Comparison of ENCODE assay signal across 8 mouse cellular contexts in genomic region chrX:93831561-93832336, GRCm38 (mm10). TPM values are rescaled to one million over a fixed set of nuclear protein-coding genes. Genes with fewer than 3 reads are reported as not detected.
DNase-seq lines count a peak whose midpoint lies in the region; ATAC-seq and TF ChIP-seq lines count a peak whose summit lies in the region.

Pdk3 (minus strand) TSS chrX:93832201.

- peaks cover 4% of the 10 kb centered on the region for H3K79me3 ChIP-seq in C2C12 (ENCODE audit: low read depth)

- H3K79me2 ChIP-seq in C2C12 (ENCODE audit: control insufficient read depth, insufficient read depth) = peaks cover 10% of the 10 kb centered on the region

- peak within 1 kb of the TSS; percentile 91 for H3K27ac ChIP-seq in heart, embryonic 11.5 days (ENCODE audit: low read depth, low read length)
- H3K27ac ChIP-seq in kidney, postnatal 0 days = peak within 1 kb of the TSS; percentile 89
- peak within 1 kb of the TSS; percentile 77 for H3K27ac ChIP-seq in liver, embryonic 11.5 days (ENCODE audit: low read depth, low read length)
- H3K27ac ChIP-seq in stomach, embryonic 14.5 days (ENCODE audit: low read length) = peak within 1 kb of the TSS; percentile 83

- DNase-seq in brain, embryonic 14.5 days (ENCODE audit: low read depth) = peak; percentile 96
- DNase-seq in kidney, postnatal 0 days (ENCODE audit: low spot score) = peak; percentile 86
- DNase-seq in liver, embryonic 11.5 days (ENCODE audit: low spot score) = peak; percentile 69
- peak; percentile 77 for DNase-seq in naive thymus-derived CD4-positive, alpha-beta T cell, adult 2 months (ENCODE audit: low read depth)

- peak within 1 kb of the TSS; percentile 64 for H3K4me2 ChIP-seq in heart, embryonic 11.5 days
- peak within 1 kb of the TSS; percentile 61 for H3K4me2 ChIP-seq in kidney, postnatal 0 days (ENCODE audit: low read length)
- peak within 1 kb of the TSS; percentile 66 for H3K4me2 ChIP-seq in liver, embryonic 11.5 days
- peak within 1 kb of the TSS; percentile 38 for H3K4me2 ChIP-seq in stomach, embryonic 14.5 days (replicated peaks; ENCODE audit: low read depth, low read length)

- peak within 1 kb of the TSS; percentile 84 for H3ac ChIP-seq in C2C12 (ENCODE audit: control insufficient read depth, insufficient read length, low read depth)

- peaks cover 7% of the 10 kb centered on the region for H3K9me3 ChIP-seq in erythroblast, embryonic 14.5 days (ENCODE audit: control insufficient read depth, low read length)
- H3K9me3 ChIP-seq in heart, embryonic 11.5 days (replicated peaks; ENCODE audit: control insufficient read depth, low read length) = no peaks in the 10 kb centered on the region
- no peaks in the 10 kb centered on the region for H3K9me3 ChIP-seq in kidney, postnatal 0 days (replicated peaks; ENCODE audit: low read length)
- no peaks in the 10 kb centered on the region for H3K9me3 ChIP-seq in liver, embryonic 11.5 days (ENCODE audit: control insufficient read depth, low read length)
- H3K9me3 ChIP-seq in stomach, embryonic 14.5 days (ENCODE audit: control insufficient read depth, low read depth, low read length) = no peaks in the 10 kb centered on the region

- TF ChIP-seq POLR2A in brain, embryonic 14.5 days (IDR thresholded peaks at IDR 0.05; ENCODE audit: borderline replicate concordance, extremely low read depth, insufficient read depth, insufficient read length, poor library complexity, severe bottlenecking) = peak; percentile 55; the same call in 1 of the 2 replicates

- no peaks in the 10 kb centered on the region for H3K27me3 ChIP-seq in C2C12 (ENCODE audit: control insufficient read depth, insufficient read depth, insufficient read length)
- H3K27me3 ChIP-seq in erythroblast, embryonic 14.5 days (ENCODE audit: control insufficient read depth) = no peaks in the 10 kb centered on the region; the same call in 1 of the 2 replicates
- H3K27me3 ChIP-seq in heart, embryonic 11.5 days (ENCODE audit: control insufficient read depth, insufficient read depth, low read length) = no peaks in the 10 kb centered on the region
- H3K27me3 ChIP-seq in kidney, postnatal 0 days (ENCODE audit: insufficient read depth, low read length) = no peaks in the 10 kb centered on the region
- H3K27me3 ChIP-seq in liver, embryonic 11.5 days (replicated peaks; ENCODE audit: control insufficient read depth, insufficient read depth, low read length) = no peaks in the 10 kb centered on the region
- no peaks in the 10 kb centered on the region for H3K27me3 ChIP-seq in stomach, embryonic 14.5 days (ENCODE audit: control insufficient read depth, insufficient read depth, low read length)

- H3K9ac ChIP-seq in heart, embryonic 11.5 days (ENCODE audit: low read depth, low read length) = peak within 1 kb of the TSS; percentile 82
- peak within 1 kb of the TSS; percentile 69 for H3K9ac ChIP-seq in kidney, postnatal 0 days (ENCODE audit: low read depth, low read length)
- H3K9ac ChIP-seq in liver, embryonic 11.5 days (ENCODE audit: low read depth, low read length) = peak within 1 kb of the TSS; percentile 76
- peak within 1 kb of the TSS; percentile 53 for H3K9ac ChIP-seq in stomach, embryonic 14.5 days (replicated peaks; ENCODE audit: low read depth, low read length)

- peak within 1 kb of the TSS; percentile 44 for H3K4me3 ChIP-seq in C2C12 (ENCODE audit: insufficient read depth, poor library complexity, severe bottlenecking)
- H3K4me3 ChIP-seq in erythroblast, embryonic 14.5 days (replicated peaks) = peak within 1 kb of the TSS; percentile 68
- peak within 1 kb of the TSS; percentile 58 for H3K4me3 ChIP-seq in heart, embryonic 11.5 days (ENCODE audit: low read depth, low read length)
- peak within 1 kb of the TSS; percentile 55 for H3K4me3 ChIP-seq in kidney, postnatal 0 days (replicated peaks; ENCODE audit: low read depth, low read length)
- H3K4me3 ChIP-seq in liver, embryonic 11.5 days (ENCODE audit: low read depth, low read length) = peak within 1 kb of the TSS; percentile 69
- peak within 1 kb of the TSS; percentile 52 for H3K4me3 ChIP-seq in stomach, embryonic 14.5 days (ENCODE audit: low read depth, low read length)

- WGBS in heart, embryonic 11.5 days (ENCODE audit: insufficient replicate concordance) = 16% methylated on average over 56 of the region's 68 CpGs
- WGBS in kidney, postnatal 0 days = 29% methylated on average over 65 of the region's 68 CpGs
- WGBS in liver, embryonic 11.5 days = 20% methylated on average over 62 of the region's 68 CpGs
- 23% methylated on average over 61 of the region's 68 CpGs for WGBS in stomach, embryonic 14.5 days

- ATAC-seq in heart, embryonic 11.5 days (replicated peaks; ENCODE audit: insufficient number of reproducible peaks, low FRiP score, low TSS enrichment) = peak; percentile 96
- peak; percentile 97 for ATAC-seq in kidney, postnatal 0 days (replicated peaks; ENCODE audit: low FRiP score, low read depth)
- ATAC-seq in liver, embryonic 11.5 days (replicated peaks; ENCODE audit: low FRiP score) = peak; percentile 94
- ATAC-seq in stomach, embryonic 14.5 days (ENCODE audit: insufficient number of reproducible peaks, insufficient read depth, low FRiP score, low read depth) = peak; percentile 94

- no peaks in the 10 kb centered on the region for H3K36me3 ChIP-seq in C2C12 (ENCODE audit: control insufficient read depth, insufficient read depth)
- peaks cover 2% of the 10 kb centered on the region; the same call in 1 of the 2 replicates for H3K36me3 ChIP-seq in erythroblast, embryonic 14.5 days (ENCODE audit: control insufficient read depth)
- H3K36me3 ChIP-seq in heart, embryonic 11.5 days (ENCODE audit: control insufficient read depth, insufficient read depth, low read length) = no peaks in the 10 kb centered on the region
- H3K36me3 ChIP-seq in kidney, postnatal 0 days (ENCODE audit: insufficient read depth, low read length) = no peaks in the 10 kb centered on the region
- no peaks in the 10 kb centered on the region for H3K36me3 ChIP-seq in liver, embryonic 11.5 days (ENCODE audit: control insufficient read depth, insufficient read depth, low read length)
- H3K36me3 ChIP-seq in stomach, embryonic 14.5 days (ENCODE audit: control insufficient read depth, insufficient read depth, low read length) = no peaks in the 10 kb centered on the region

- no peak for TF ChIP-seq CTCF in C2C12 (IDR thresholded peaks at IDR 0.05; ENCODE audit: control insufficient read depth, insufficient read depth, insufficient read length)
- no peak for TF ChIP-seq CTCF in brain, embryonic 14.5 days (IDR thresholded peaks at IDR 0.05; ENCODE audit: borderline replicate concordance, extremely low read depth, insufficient read depth, insufficient read length)
- TF ChIP-seq CTCF in kidney, postnatal 0 days (IDR thresholded peaks at IDR 0.05; ENCODE audit: low read depth) = no peak

- H3K4me1 ChIP-seq in erythroblast, embryonic 14.5 days (ENCODE audit: control insufficient read depth) = peaks cover 19% of the 10 kb centered on the region
- H3K4me1 ChIP-seq in heart, embryonic 11.5 days (ENCODE audit: control insufficient read depth, insufficient read depth, low read length) = no peaks in the 10 kb centered on the region
- H3K4me1 ChIP-seq in kidney, postnatal 0 days (replicated peaks; ENCODE audit: insufficient read depth, low read length) = no peaks in the 10 kb centered on the region
- no peaks in the 10 kb centered on the region for H3K4me1 ChIP-seq in liver, embryonic 11.5 days (replicated peaks; ENCODE audit: control insufficient read depth, insufficient read depth, low read length)
- H3K4me1 ChIP-seq in stomach, embryonic 14.5 days (ENCODE audit: control insufficient read depth, insufficient read depth, low read length) = 0 out of 2 replicates have a peak, but pooled peaks cover 3% of the 10 kb centered on the region

TF ChIP-seq in C2C12, 6 proteins besides CTCF, POLR2A, EP300 and RAD21:
- TF ChIP-seq FOSL1 (IDR thresholded peaks at IDR 0.05; ENCODE audit: insufficient read depth, low read length, poor library complexity, severe bottlenecking) (no peak), MYOG (IDR thresholded peaks at IDR 0.05; ENCODE audit: control insufficient read depth, extremely low read depth, insufficient read length) (no peak), MYOD1 (IDR thresholded peaks at IDR 0.05; ENCODE audit: control insufficient read depth, insufficient read length, low read depth) (no peak)
TF ChIP-seq in C2C12: peak in this region for 0.

RNA-seq across cellular contexts. Expression of gene Pdk3, which starts in this region (rescaled TPM):
- 20.4 TPM for polyA plus RNA-seq in C2C12 (2012; fragmentation: generic; extraction: Trizol)
- polyA plus RNA-seq in brain, embryonic 14.5 days (2012; rRNA removed) = 15.3 and 16.6 TPM in 2 replicates
- 1.7 and 2.0 TPM in 2 replicates for polyA plus RNA-seq in erythroblast, embryonic 14.5 days (2012)
- polyA plus RNA-seq in heart, embryonic 11.5 days (2014; fragmentation: Nextera tagmentation; extraction: Ambion mirVana) = 170 and 181 TPM in 2 replicates
- 48.9 and 55.1 TPM in 2 replicates for polyA plus RNA-seq in kidney, postnatal 0 days (2015; fragmentation: Nextera tagmentation; extraction: Ambion mirVana)
- 60.8 and 68.3 TPM in 2 replicates for polyA plus RNA-seq in liver, embryonic 11.5 days (2014; fragmentation: Nextera tagmentation; extraction: Ambion mirVana)
- 52.6 and 57.4 TPM in 2 replicates for polyA plus RNA-seq in stomach, embryonic 14.5 days (2014; fragmentation: Nextera tagmentation; extraction: Ambion mirVana)

Comparison
In these comparisons a context has a peak if more than half of its experiments do, and no peak if none do; other contexts are left out.
1. Peak in every context shown above with its lines: DNase-seq, ATAC-seq, H3K4me3 ChIP-seq and H3K27ac ChIP-seq.